In the genomic region with DNA sequence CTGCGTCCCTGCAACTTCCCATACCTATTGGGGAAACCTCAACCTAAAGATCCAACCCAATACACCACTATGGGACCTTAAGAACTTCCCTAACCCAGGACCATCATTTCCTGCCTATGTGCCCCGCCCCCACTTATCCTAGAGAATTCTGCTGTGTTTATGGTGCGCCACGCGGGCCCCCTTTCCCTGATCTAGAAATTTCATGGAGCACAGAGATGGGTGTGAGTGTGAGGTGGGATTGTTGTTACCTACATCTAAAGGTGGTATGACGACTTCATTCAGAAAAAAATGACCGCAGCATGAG, we compare ENCODE assay signal across 7 mouse cellular contexts. TPM values are rescaled to one million over a fixed set of nuclear protein-coding genes. Genes with fewer than 3 reads are reported as not detected.
DNase-seq lines count a peak whose midpoint lies in the region; ATAC-seq lines count a peak whose summit lies in the region.

No protein-coding gene starts in this region.

- H3K36me3 ChIP-seq in neural tube, embryonic 12.5 days, result no peaks in the 10 kb centered on the region
- H3K36me3 ChIP-seq in forebrain, embryonic 14.5 days (ENCODE audit: control insufficient read depth, insufficient read depth, low read length), result no peaks in the 10 kb centered on the region
- H3K36me3 ChIP-seq in liver, embryonic 12.5 days, result no peaks in the 10 kb centered on the region

- no peak for ATAC-seq in neural tube, embryonic 12.5 days (ENCODE audit: low FRiP score, low read depth)
- ATAC-seq in forebrain, embryonic 14.5 days, result no peak
- no peak for ATAC-seq in liver, embryonic 12.5 days

- no peak overlapping the region for H3K9ac ChIP-seq in neural tube, embryonic 12.5 days
- H3K9ac ChIP-seq in forebrain, embryonic 14.5 days (ENCODE audit: low read length), result no peak overlapping the region
- H3K9ac ChIP-seq in liver, embryonic 12.5 days, result no peak overlapping the region

- H3K4me3 ChIP-seq in neural tube, embryonic 12.5 days, result no peak overlapping the region
- no peak overlapping the region for H3K4me3 ChIP-seq in forebrain, embryonic 14.5 days (ENCODE audit: low read depth, low read length)
- H3K4me3 ChIP-seq in liver, embryonic 12.5 days, result no peak overlapping the region

- WGBS in neural tube, embryonic 12.5 days, result 57% methylated on average over 7 of the region's 7 CpGs
- 55% methylated on average over 7 of the region's 7 CpGs for WGBS in forebrain, embryonic 14.5 days
- 46% methylated on average over 7 of the region's 7 CpGs for WGBS in liver, embryonic 12.5 days (ENCODE audit: insufficient replicate concordance)

- no peak overlapping the region for H3K27ac ChIP-seq in neural tube, embryonic 12.5 days
- no peak overlapping the region for H3K27ac ChIP-seq in forebrain, embryonic 14.5 days (ENCODE audit: low read depth, low read length)
- no peak overlapping the region for H3K27ac ChIP-seq in liver, embryonic 12.5 days

- H3K4me2 ChIP-seq in neural tube, embryonic 12.5 days (replicated peaks), result peak overlapping the region; percentile 39
- peak overlapping the region; percentile 31; the same call in 1 of the 2 replicates for H3K4me2 ChIP-seq in forebrain, embryonic 14.5 days (ENCODE audit: low read length)
- H3K4me2 ChIP-seq in liver, embryonic 12.5 days, result peak overlapping the region; percentile 42

- H3K4me1 ChIP-seq in neural tube, embryonic 12.5 days, result no peaks in the 10 kb centered on the region
- H3K4me1 ChIP-seq in forebrain, embryonic 14.5 days (ENCODE audit: control insufficient read depth, insufficient read depth, low read length), result no peaks in the 10 kb centered on the region
- H3K4me1 ChIP-seq in liver, embryonic 12.5 days, result peaks cover 37% of the 10 kb centered on the region

- no peaks in the 10 kb centered on the region for H3K27me3 ChIP-seq in neural tube, embryonic 12.5 days (replicated peaks)
- H3K27me3 ChIP-seq in forebrain, embryonic 14.5 days (replicated peaks; ENCODE audit: control insufficient read depth, insufficient read depth, low read length), result no peaks in the 10 kb centered on the region
- no peaks in the 10 kb centered on the region for H3K27me3 ChIP-seq in liver, embryonic 12.5 days (replicated peaks)

- no peaks in the 10 kb centered on the region for H3K9me3 ChIP-seq in neural tube, embryonic 12.5 days
- no peaks in the 10 kb centered on the region for H3K9me3 ChIP-seq in forebrain, embryonic 14.5 days (replicated peaks; ENCODE audit: control insufficient read depth, low read length)
- no peaks in the 10 kb centered on the region for H3K9me3 ChIP-seq in liver, embryonic 12.5 days (replicated peaks)

- DNase-seq in neural tube, embryonic 10.5 days (ENCODE audit: extremely low spot score, low spot score), result no peak
- no peak for DNase-seq in forebrain, embryonic 14.5 days (ENCODE audit: low spot score)
- DNase-seq in layer of hippocampus, postnatal 36 days, result no peak
- DNase-seq in cerebellum, postnatal 14 days, result no peak
- DNase-seq in c-Kit-positive CD71-positive TER-119-positive erythroid progenitor cells, embryonic 14.5 days (ENCODE audit: low spot score), result no peak

RNA-seq across cellular contexts. Expression of a gene that starts 8.7 kb away (rescaled TPM):
- polyA plus RNA-seq in neural tube, embryonic 12.5 days (2016; fragmentation: Nextera tagmentation; extraction: Ambion mirVana), result 34.2 and 37.1 TPM in 2 replicates
- polyA plus RNA-seq in forebrain, embryonic 14.5 days (2014; fragmentation: Nextera tagmentation; extraction: Ambion mirVana), result 21.9 and 23.6 TPM in 2 replicates
- polyA plus RNA-seq in liver, embryonic 12.5 days (2016; fragmentation: Nextera tagmentation; extraction: Ambion mirVana), result 27.4 and 28.8 TPM in 2 replicates
- total RNA-seq in layer of hippocampus, postnatal 36 days (2021), result 10 to 100 TPM; 17.0 to 17.5 TPM
